Mouse (Mus musculus) liver, adult 2 months (tissue): Measurements from ENCODE around the gene Samd4b.

Experiments
- CTCF ChIP-seq: fragments of 200-500 bp; IDR thresholded peaks from 2 replicates; pipeline ENCODE4 v1.5.1; 2011; ENCODE audit warnings: low read depth, low read length, control low read depth
- POLR2A ChIP-seq: fragments of 200-500 bp; IDR thresholded peaks from 2 replicates; pipeline ENCODE4 v1.6.1; 2011; ENCODE audit warnings: low read length, control low read depth; ENCODE audit not compliant: insufficient read depth; ENCODE audit errors: extremely low read depth

- TF ChIP-seq POLR2A (no peak), CTCF (no peak)
These were observed 160.0 kb downstream of the Samd4b start for GRCm38 (mm10) chr7:28437964-28438363.
